Mouse (Mus musculus) CH12.LX (cell line): ENCODE data around the gene Dkkl1. TPM values are rescaled to one million over a fixed set of nuclear protein-coding genes. Genes with fewer than 3 reads are reported as not detected.
A peak's percentile ranks its signal among the peaks of the same experiment; 100 is the strongest.

ENCODE experiments used
- DNase-seq: peaks from one replicate; pipeline ENCODE4 v3.0.0-alpha.2; 2013; ENCODE audit errors: extremely low read depth
- H3K27ac ChIP-seq: 2 replicates; pipeline ENCODE4 v1.5.1; 2012; ENCODE audit warnings: low read depth, mild to moderate bottlenecking, control low read depth, moderate library complexity; ENCODE audit not compliant: insufficient read depth
- H3K27me3 ChIP-seq: replicated peaks from 2 replicates; pipeline ENCODE3; 2012; ENCODE audit warnings: inconsistent platforms
- H3K36me3 ChIP-seq, 2 experiments: replicated peaks in 1 of 2; 2 replicates each; pipeline versions ENCODE3 to v1.6.1; 2012; ENCODE audit warnings: inconsistent platforms in 1 of 2, low read length in 1 of 2, mild to moderate bottlenecking in 1 of 2, mixed read lengths in 1 of 2, moderate library complexity in 1 of 2; ENCODE audit not compliant: control insufficient read depth in 1 of 2, insufficient read depth in 1 of 2
- H3K4me1 ChIP-seq, 2 experiments: 2 replicates each; pipeline ENCODE4 v1.6.1; 2012; ENCODE audit warnings: inconsistent platforms in 1 of 2, moderate library complexity in 1 of 2; ENCODE audit not compliant: insufficient read depth in 2 of 2, control insufficient read depth in 1 of 2
- H3K4me2 ChIP-seq: 2 replicates; pipeline ENCODE4 v1.6.1; 2012; ENCODE audit warnings: low read depth, mild to moderate bottlenecking, control low read depth; ENCODE audit not compliant: poor library complexity, insufficient read depth, severe bottlenecking
- H3K4me3 ChIP-seq, 3 experiments: fragments of 150-350 bp in 1 of 3; sonication (generic) in 1 of 3; replicated peaks in 1 of 3; 2 replicates each; pipeline versions ENCODE3 to v1.5.1; 2011 to 2012; ENCODE audit warnings: low read depth in 2 of 3, low read length in 2 of 3, mild to moderate bottlenecking in 2 of 3, moderate library complexity in 2 of 3, control low read depth in 1 of 3, improper control_type of control experiment in 1 of 3, inconsistent platforms in 1 of 3, mixed read lengths in 1 of 3; ENCODE audit not compliant: poor library complexity in 1 of 3
- H3K79me2 ChIP-seq: replicated peaks from 2 replicates; pipeline ENCODE4 v1.6.1; 2012; ENCODE audit warnings: mild to moderate bottlenecking, moderate library complexity; ENCODE audit not compliant: control insufficient read depth, poor library complexity, insufficient read depth, severe bottlenecking; ENCODE audit errors: extremely low read depth
- H3K9ac ChIP-seq: 2 replicates; pipeline ENCODE4 v1.6.1; 2012; ENCODE audit warnings: low read depth, mild to moderate bottlenecking, control low read depth, moderate library complexity; ENCODE audit not compliant: insufficient read depth
- H3K9me3 ChIP-seq: replicated peaks from 2 replicates; pipeline ENCODE3; 2012; ENCODE audit warnings: low read length, inconsistent platforms, mixed read lengths
- CHD1 ChIP-seq: IDR thresholded peaks from 2 replicates; pipeline ENCODE4 v1.6.1; 2012; ENCODE audit warnings: low read depth, low read length, improper control_type of control experiment, inconsistent platforms
- E2F4 ChIP-seq: IDR thresholded peaks from 2 replicates; pipeline ENCODE4 v1.6.1; 2011; ENCODE audit warnings: low read depth, low read length, improper control_type of control experiment; ENCODE audit not compliant: insufficient replicate concordance
- EP300 ChIP-seq: IDR thresholded peaks from 2 replicates; pipeline ENCODE4 v1.6.1; 2011; ENCODE audit warnings: low read length, improper control_type of control experiment
- GABPA ChIP-seq: IDR thresholded peaks from 2 replicates; pipeline ENCODE4 v1.6.1; 2012; ENCODE audit warnings: low read depth, low read length, improper control_type of control experiment, inconsistent platforms; ENCODE audit not compliant: insufficient replicate concordance
- JUN ChIP-seq: IDR thresholded peaks from 2 replicates; pipeline ENCODE4 v1.6.1; 2011; ENCODE audit warnings: low read depth, mild to moderate bottlenecking, low read length, improper control_type of control experiment, moderate library complexity; ENCODE audit not compliant: insufficient read depth
- MAFK ChIP-seq: IDR thresholded peaks from 2 replicates; pipeline ENCODE4 v1.6.1; 2011; ENCODE audit warnings: low read length, improper control_type of control experiment; ENCODE audit not compliant: insufficient replicate concordance
- MAZ ChIP-seq: IDR thresholded peaks from 2 replicates; pipeline ENCODE4 v1.6.1; 2012; ENCODE audit warnings: low read depth, mild to moderate bottlenecking, inconsistent platforms, low read length, improper control_type of control experiment, moderate library complexity
- MEF2A ChIP-seq: IDR thresholded peaks from 2 replicates; pipeline ENCODE4 v1.6.1; 2014; ENCODE audit warnings: low read depth, mild to moderate bottlenecking, inconsistent platforms, low read length, improper control_type of control experiment, borderline replicate concordance
- MYC ChIP-seq: IDR thresholded peaks from 2 replicates; pipeline ENCODE4 v1.6.1; 2011; ENCODE audit warnings: low read depth, mild to moderate bottlenecking, improper control_type of control experiment, low read length
- NRF1 ChIP-seq: IDR thresholded peaks from 2 replicates; pipeline ENCODE4 v1.6.1; 2014; ENCODE audit warnings: low read depth, mild to moderate bottlenecking, inconsistent platforms, low read length, improper control_type of control experiment, moderate library complexity
- PAX5 ChIP-seq: IDR thresholded peaks from 2 replicates; pipeline ENCODE4 v1.6.1; 2012; ENCODE audit warnings: low read length, inconsistent platforms, mixed read lengths
- POLR2A ChIP-seq: IDR thresholded peaks from 2 replicates; pipeline ENCODE4 v1.6.1; 2011; ENCODE audit warnings: low read depth, mild to moderate bottlenecking, improper control_type of control experiment, low read length
- POLR2AphosphoS2 ChIP-seq: IDR thresholded peaks from 2 replicates; pipeline ENCODE4 v1.6.1; 2011; ENCODE audit warnings: low read depth, low read length, improper control_type of control experiment
- RAD21 ChIP-seq: IDR thresholded peaks from 2 replicates; pipeline ENCODE4 v1.6.1; 2011; ENCODE audit warnings: low read depth, mild to moderate bottlenecking, low read length, improper control_type of control experiment, moderate library complexity
- TBP ChIP-seq: conservative IDR thresholded peaks from 2 replicates; pipeline ENCODE4 v1.6.1; 2011; ENCODE audit warnings: low read depth, low read length, improper control_type of control experiment
- TCF12 ChIP-seq: IDR thresholded peaks from 2 replicates; pipeline ENCODE4 v1.6.1; 2014; ENCODE audit warnings: low read depth, mild to moderate bottlenecking, inconsistent platforms, low read length, improper control_type of control experiment
- USF2 ChIP-seq: conservative IDR thresholded peaks from 2 replicates; pipeline ENCODE4 v1.6.1; 2011; ENCODE audit warnings: low read depth, low read length, improper control_type of control experiment
- dilution Hi-C: fragments of 300-500 bp; cut with MboI; formaldehyde crosslinking; loops from 2 replicates; pipeline ENCODE4 v1.14.3; 2020; ENCODE audit warnings: low sequenced_read_pairs; ENCODE audit not compliant: extremely low pct_unique_long_range_greater_than_20kb, extremely low pct_ligation_motif_present
- in situ Hi-C: fragments of 300-500 bp; cut with MboI; formaldehyde crosslinking; loops from 3 replicates; pipeline ENCODE4 v1.14.3; 2019; ENCODE audit warnings: low sequenced_read_pairs, low pct_ligation_motif_present, low pct_unique_long_range_greater_than_20kb, mixed read lengths
- polyA plus RNA-seq: library from polyadenylated mRNA; unstranded; fragments of >175 nt; gene quantifications from 2 replicates; pipeline ENCODE4 v1.2.1, GENCODE M21; 2012; ENCODE audit warnings: low read depth; ENCODE audit not compliant: insufficient read length
- total RNA-seq, 2 experiments: library from RNA; depleted of rRNA; stranded (reverse); fragments of 300-350 nt in 1 of 2; fragments of >200 nt in 1 of 2; gene quantifications; 2 replicates each; pipeline ENCODE4 v1.2.3; 2012 to 2014

The Dkkl1 gene
- total and polyA plus RNA-seq, 3 experiments = 0.24 to 1.6 (median 0.44) TPM

GRCm38 (mm10) chr7:45234922-45235571, 23.1 kb upstream of the Dkkl1 start:
- in situ Hi-C loops (loop anchor here (5.0 kb wide), 1 partner anchor 37 kb away; no protein-coding TSS in a partner anchor), dilution Hi-C loops (no loop called here)
- peaks cover 35 to 60% of the 10 kb centered on the region in 2 experiments for H3K36me3 ChIP-seq
- H3K4me1 ChIP-seq = peaks cover 21 to 62% of the 10 kb centered on the region in 2 experiments
- H3K4me3 ChIP-seq = peak overlapping the region in 1 of 3 experiments; percentile 57
- peak; percentile 35 for DNase-seq
- TF ChIP-seq GABPA = no peak
- H3K27ac ChIP-seq = no peak overlapping the region
- no peaks in the 10 kb centered on the region for H3K9me3 ChIP-seq
- no peak overlapping the region for H3K9ac ChIP-seq
- H3K4me2 ChIP-seq = no peak overlapping the region
- no peaks in the 10 kb centered on the region for H3K27me3 ChIP-seq
- peaks cover 2% of the 10 kb centered on the region; the same call in 1 of the 2 replicates for H3K79me2 ChIP-seq

GRCm38 (mm10) chr7:45234333-45234841, 22.4 kb upstream of the Dkkl1 start:
- peaks cover 24 to 63% of the 10 kb centered on the region in 2 experiments for H3K4me1 ChIP-seq
- H3K4me3 ChIP-seq = peak overlapping the region in 1 of 3 experiments; percentile 57
- in situ Hi-C loops (no loop called here), dilution Hi-C loops (no loop called here)
- H3K36me3 ChIP-seq = peaks cover 35 to 60% of the 10 kb centered on the region in 2 experiments
- peak overlapping the region; percentile 39 for H3K27ac ChIP-seq
- H3K9me3 ChIP-seq = no peaks in the 10 kb centered on the region
- no peak overlapping the region for H3K4me2 ChIP-seq
- peaks cover 2% of the 10 kb centered on the region; the same call in 1 of the 2 replicates for H3K79me2 ChIP-seq
- H3K9ac ChIP-seq = no peak overlapping the region
- DNase-seq = peak; percentile 51
- TF ChIP-seq TCF12 (no peak), RAD21 (no peak), POLR2AphosphoS2 (no peak), JUN (no peak), E2F4 (no peak), PAX5 (no peak), EP300 (no peak), USF2 (no peak), NRF1 (no peak), MYC (no peak), MAFK (no peak), TBP (no peak), CHD1 (no peak), MAZ (no peak), MEF2A (no peak), POLR2A (no peak)
- H3K27me3 ChIP-seq = no peaks in the 10 kb centered on the region
